ENCODE assay signal across 9 mouse cellular contexts in genomic region chr4:34522846-34523245, GRCm38 (mm10). TPM values are rescaled to one million over a fixed set of nuclear protein-coding genes. Genes with fewer than 3 reads are reported as not detected.
A peak's percentile ranks its signal among the peaks of the same experiment; 100 is the strongest.
DNase-seq lines count a peak whose midpoint lies in the region; ATAC-seq and TF ChIP-seq lines count a peak whose summit lies in the region.
"Had no signal": no experiment of that assay in that cellular context is flagged by ENCODE, and none has a peak within 500 bp of the region (broad histone marks: within the 10 kb centered on the region; RNA-seq: fewer than 3 reads in every experiment).

No protein-coding gene starts in this region.

- no peaks in the 10 kb centered on the region for H3K4me1 ChIP-seq in ES-E14 (ENCODE audit: control insufficient read depth in 2 of 2, insufficient read depth in 2 of 2, low read length in 2 of 2, poor library complexity in 1 of 2)
- H3K4me1 ChIP-seq in cerebellum, adult 2 months (ENCODE audit: control insufficient read depth, insufficient read depth, low read length) = peaks cover 8% of the 10 kb centered on the region; the same call in 1 of the 2 replicates
- H3K4me1 ChIP-seq in midbrain, embryonic 16.5 days (ENCODE audit: control insufficient read depth, insufficient read depth, low read length) = no peaks in the 10 kb centered on the region
- H3K4me1 ChIP-seq: stomach, embryonic 15.5 days had no signal

- H3K27me3 ChIP-seq in cerebellum, adult 2 months (ENCODE audit: control insufficient read depth, insufficient read depth, low read length) = no peaks in the 10 kb centered on the region
- H3K27me3 ChIP-seq in midbrain, embryonic 16.5 days (ENCODE audit: control insufficient read depth, insufficient read depth, low read depth, low read length) = no peaks in the 10 kb centered on the region
- H3K27me3 ChIP-seq: stomach, embryonic 15.5 days had no signal

- TF ChIP-seq POLR2A in cerebellum, adult 2 months (IDR thresholded peaks at IDR 0.05; ENCODE audit: borderline replicate concordance, insufficient read depth, low read length) = peak; percentile 34; the same call in 1 of the 2 replicates

- no peak overlapping the region for H3K9ac ChIP-seq in ES-E14 (ENCODE audit: insufficient read depth, low read depth, low read length, poor library complexity, severe bottlenecking)
- no peak overlapping the region for H3K9ac ChIP-seq in midbrain, embryonic 16.5 days (ENCODE audit: low read depth, low read length)
- H3K9ac ChIP-seq: stomach, embryonic 15.5 days had no signal

- no peak overlapping the region for H3K4me3 ChIP-seq in ES-E14 (ENCODE audit: insufficient read depth in 1 of 2, low read depth in 1 of 2, low read length in 2 of 2, poor library complexity in 1 of 2, severe bottlenecking in 1 of 2)
- no peak overlapping the region for H3K4me3 ChIP-seq in cerebellum, adult 2 months (replicated peaks; ENCODE audit: insufficient read depth, low read depth, low read length)
- no peak overlapping the region for H3K4me3 ChIP-seq in midbrain, embryonic 16.5 days (ENCODE audit: low read depth, low read length)
- H3K4me3 ChIP-seq: stomach, embryonic 15.5 days had no signal

- 2% methylated on average over 3 of the region's 3 CpGs for WGBS in cerebellum, adult 2 months
- WGBS in midbrain, embryonic 16.5 days = 83% methylated on average over 3 of the region's 3 CpGs

- no peak overlapping the region for H3K27ac ChIP-seq in ES-E14 (ENCODE audit: insufficient read depth, low read depth, low read length, poor library complexity, severe bottlenecking)
- H3K27ac ChIP-seq in cerebellum, adult 2 months (ENCODE audit: insufficient read depth, low read length) = no peak overlapping the region
- no peak overlapping the region for H3K27ac ChIP-seq in midbrain, embryonic 16.5 days (ENCODE audit: low read length)
- H3K27ac ChIP-seq: stomach, embryonic 15.5 days had no signal

- no peak for TF ChIP-seq CTCF in cerebellum, adult 2 months (IDR thresholded peaks at IDR 0.05; ENCODE audit: borderline replicate concordance, insufficient read depth, low read depth, low read length)

- in situ Hi-C loops in ES-E14 (cut with MboI; ENCODE audit: low sequenced_read_pairs in 2 of 2, unreplicated experiment in 2 of 2) = no loop called here

- H3K4me2 ChIP-seq in midbrain, embryonic 16.5 days (ENCODE audit: low read length) = no peak overlapping the region
- H3K4me2 ChIP-seq: stomach, embryonic 15.5 days had no signal

- ATAC-seq in monocyte, adult 5-6 weeks (replicated peaks; ENCODE audit: insufficient number of reproducible peaks, low FRiP score, low TSS enrichment, poor library complexity, severe bottlenecking) = no peak
- no peak for ATAC-seq in midbrain, embryonic 16.5 days

- no peaks in the 10 kb centered on the region for H3K9me3 ChIP-seq in ES-E14 (ENCODE audit: control insufficient read depth, insufficient read depth, low read depth, low read length)
- no peaks in the 10 kb centered on the region for H3K9me3 ChIP-seq in midbrain, embryonic 16.5 days (replicated peaks; ENCODE audit: control insufficient read depth, low read length, poor library complexity, severe bottlenecking)
- H3K9me3 ChIP-seq: stomach, embryonic 15.5 days had no signal

- H3K36me3 ChIP-seq in ES-E14 (ENCODE audit: control insufficient read depth, insufficient read depth, low read length, poor library complexity, severe bottlenecking) = no peaks in the 10 kb centered on the region
- H3K36me3 ChIP-seq in midbrain, embryonic 16.5 days (ENCODE audit: control insufficient read depth, insufficient read depth, low read length) = no peaks in the 10 kb centered on the region
- H3K36me3 ChIP-seq: stomach, embryonic 15.5 days had no signal

- DNase-seq in frontal cortex, postnatal 36 days (ENCODE audit: low spot score in 2 of 2) = peak; percentile 44 to 76
- no peak for DNase-seq in frontal cortex, postnatal 14 days (ENCODE audit: low spot score in 2 of 2)
- DNase-seq in ES-E14 (ENCODE audit: low read depth, low spot score) = no peak
- peak; percentile 84 to 97 for DNase-seq in cerebellum, adult 2 months
- DNase-seq in left cerebral cortex, adult 11 months (ENCODE audit: low spot score) = peak; percentile 34
- DNase-seq in thymus, postnatal 0 days (ENCODE audit: low spot score) = no peak

TF ChIP-seq in ES-E14, 5 proteins besides CTCF, POLR2A, EP300 and RAD21:
- TF ChIP-seq CHD2 (IDR thresholded peaks at IDR 0.05; ENCODE audit: low read depth, low read length) = no peak
- TF ChIP-seq ZNF384 (IDR thresholded peaks at IDR 0.05; ENCODE audit: low read depth, low read length) = no peak
- peak; percentile 36; the same call in 1 of the 2 replicates for TF ChIP-seq MAFK (IDR thresholded peaks at IDR 0.05; ENCODE audit: insufficient read depth, low read depth, low read length)
- no peak for TF ChIP-seq HCFC1 (IDR thresholded peaks at IDR 0.05; ENCODE audit: borderline replicate concordance, insufficient read depth, low read length)

RNA-seq across cellular contexts. Expression of gene Akirin2, which starts 27.9 kb away (rescaled TPM):
- 37.4 and 56.4 TPM in 2 replicates for total RNA-seq in ES-E14 (2012; rRNA removed)
- 67.1 and 72.2 TPM in 2 replicates for polyA plus RNA-seq in cerebellum, adult 2 months (2012; rRNA removed)
- total RNA-seq in monocyte, adult 5-6 weeks (2017) = 51.4 to 79.7 TPM (median 64.7 TPM) in 3 replicates
- 68.4 and 81.2 TPM in 2 replicates for polyA plus RNA-seq in midbrain, embryonic 16.5 days (2015; fragmentation: Nextera tagmentation; extraction: Ambion mirVana)
- polyA plus RNA-seq in thymus, postnatal 0 days (2015; fragmentation: Nextera tagmentation; extraction: Ambion mirVana) = 53.5 and 67.2 TPM in 2 replicates

Comparison
In these comparisons a context has a peak if more than half of its experiments do, and no peak if none do; other contexts are left out.
1. DNase-seq: peak in frontal cortex, postnatal 36 days (2 of 2), cerebellum, adult 2 months (2 of 2) and left cerebral cortex, adult 11 months (single experiment); none in frontal cortex, postnatal 14 days (0 of 2), ES-E14 (single experiment) and thymus, postnatal 0 days (single experiment).